Mouse (Mus musculus): ENCODE measurements around the gene B4galt3.
A peak's percentile ranks its signal among the peaks of the same experiment; 100 is the strongest.

The B4galt3 gene

DNA sequence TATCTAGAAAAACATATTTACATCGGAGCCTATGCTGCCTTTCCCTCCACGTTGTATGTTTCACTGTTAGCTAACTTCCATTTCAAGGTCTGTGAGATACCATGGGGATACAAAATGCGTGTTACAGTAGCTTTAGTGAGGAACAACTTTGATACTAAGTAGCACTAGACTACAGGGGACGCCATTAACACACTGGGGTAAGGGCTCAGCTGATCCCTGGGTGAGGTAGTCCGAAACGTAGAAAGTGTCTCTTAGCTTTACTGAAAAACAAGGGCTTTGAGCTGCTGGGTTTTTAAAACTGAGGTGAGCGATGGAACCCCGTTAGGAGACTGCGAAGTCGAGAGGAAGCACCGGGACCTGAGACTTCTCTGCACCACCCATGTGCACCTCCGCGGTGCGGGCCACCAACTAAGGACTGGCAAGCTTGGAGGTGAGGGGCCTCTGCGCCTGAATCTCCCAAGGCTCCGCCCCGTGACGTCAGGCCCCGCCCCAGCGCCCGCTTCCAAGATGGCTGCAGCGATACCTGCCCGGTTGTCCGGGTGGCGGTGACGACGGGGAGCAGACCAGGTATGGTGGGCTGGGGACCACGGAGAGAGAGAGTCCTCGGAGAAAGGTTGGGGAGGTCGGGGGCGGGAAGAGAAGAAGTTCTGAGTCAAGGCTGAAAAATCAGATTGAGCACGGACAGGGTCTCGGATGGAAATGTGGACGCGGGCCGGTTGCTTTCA is at the start of gene B4galt3:
Gene B4galt3 (plus strand): TSS at position 481 of the 725 bp plus-strand sequence.
- peak; percentile 97 for DNase-seq

- peak; percentile 85 for DNase-seq
Measured at GRCm38 (mm10) chr1:171220871-171221270, 49.3 kb upstream of the B4galt3 start.

DNA sequence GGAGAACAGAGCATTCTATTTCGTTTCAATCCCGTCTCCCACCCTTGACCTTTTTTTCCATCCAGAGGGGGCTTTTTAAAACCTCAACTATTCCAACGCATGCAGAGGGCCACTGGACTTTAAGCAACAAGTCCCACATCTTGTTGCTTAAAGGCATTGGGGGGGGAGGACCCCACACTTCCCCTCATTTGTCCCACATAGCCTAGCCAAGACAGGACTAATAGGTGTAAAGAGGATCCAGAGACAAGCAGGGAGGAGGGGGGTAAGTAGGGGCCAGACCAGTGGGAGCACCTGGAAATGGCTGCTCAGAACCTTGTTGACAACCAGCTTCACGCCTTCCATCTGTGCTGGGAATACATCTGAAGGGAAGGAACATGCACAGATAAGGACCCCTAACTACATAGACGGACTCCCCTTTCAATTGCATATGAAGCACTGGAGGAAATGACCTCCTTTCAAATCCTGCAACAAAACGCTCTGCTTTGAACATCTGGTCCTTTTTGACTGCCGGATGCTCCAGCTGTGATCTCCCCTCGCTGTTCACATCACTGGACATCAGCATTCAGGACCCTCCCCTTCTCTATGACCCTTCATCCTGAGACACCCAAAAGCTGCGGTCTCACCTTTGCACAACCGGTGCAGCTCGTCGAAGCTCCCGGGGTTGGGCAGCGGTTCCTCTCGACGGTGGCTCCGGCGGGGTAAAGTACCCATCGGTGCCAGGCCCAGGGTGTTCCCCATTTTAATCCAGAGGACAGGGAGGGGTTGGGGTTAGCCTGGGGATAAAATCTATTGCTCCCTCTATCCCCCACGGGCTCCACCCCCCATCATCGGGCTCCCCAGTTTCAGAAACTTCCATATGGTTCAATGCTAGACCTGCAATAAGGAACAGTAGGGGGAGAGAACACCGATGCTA is 48.6 kb upstream of the B4galt3 start:
- peak; percentile 78 for DNase-seq

DNA sequence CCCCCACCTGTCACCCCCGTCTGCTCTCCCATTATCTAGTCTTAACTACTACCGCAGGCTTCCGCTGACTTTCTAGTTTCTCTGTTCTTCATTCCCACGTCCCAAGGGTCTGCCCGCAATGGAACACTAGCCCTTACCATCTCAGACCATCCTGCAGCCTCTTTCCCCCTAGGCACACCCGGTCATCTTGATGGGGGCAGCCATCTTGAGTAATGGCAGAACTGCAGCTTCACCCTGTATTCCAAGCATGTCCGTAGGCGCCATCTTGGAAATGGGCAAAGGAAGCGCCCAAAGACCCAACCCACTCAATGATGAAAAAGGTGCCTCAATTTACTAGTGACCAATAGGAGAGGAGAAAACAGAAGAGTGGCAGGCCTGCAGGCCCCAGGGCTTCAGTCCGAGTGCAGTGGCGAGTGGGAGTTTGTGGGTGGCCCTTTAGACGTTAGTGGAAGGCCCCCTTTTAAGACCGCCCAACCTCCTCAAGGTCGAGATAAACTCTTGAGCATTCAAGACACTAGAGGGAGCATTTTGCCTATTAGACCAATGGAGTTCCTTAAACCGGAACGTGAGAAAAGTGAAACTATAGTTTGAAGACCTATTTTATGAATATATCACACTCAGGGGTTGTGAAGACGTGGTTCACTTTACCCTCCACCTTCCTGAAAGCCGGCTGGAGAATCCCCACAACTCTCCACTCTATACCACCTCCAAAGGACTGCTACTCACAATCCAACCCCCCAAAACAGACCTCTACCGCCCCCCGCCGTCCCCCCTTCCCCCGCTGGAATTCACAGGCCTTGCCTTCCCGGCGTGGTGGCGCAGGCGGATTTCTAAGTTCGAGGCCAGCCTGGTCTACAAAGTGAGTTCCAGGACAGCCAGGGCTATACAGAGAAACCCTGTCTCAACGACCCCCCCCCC is 47.6 kb upstream of the B4galt3 start, which contains the start of gene Tomm40l:
Gene Tomm40l (minus strand): TSS at position 277 of the 918 bp plus-strand sequence.
- peak; percentile 99 for DNase-seq

GRCm38 (mm10) chr1:171223168-171223567 is 47.0 kb upstream of the B4galt3 start:
- no peak for DNase-seq

DNA sequence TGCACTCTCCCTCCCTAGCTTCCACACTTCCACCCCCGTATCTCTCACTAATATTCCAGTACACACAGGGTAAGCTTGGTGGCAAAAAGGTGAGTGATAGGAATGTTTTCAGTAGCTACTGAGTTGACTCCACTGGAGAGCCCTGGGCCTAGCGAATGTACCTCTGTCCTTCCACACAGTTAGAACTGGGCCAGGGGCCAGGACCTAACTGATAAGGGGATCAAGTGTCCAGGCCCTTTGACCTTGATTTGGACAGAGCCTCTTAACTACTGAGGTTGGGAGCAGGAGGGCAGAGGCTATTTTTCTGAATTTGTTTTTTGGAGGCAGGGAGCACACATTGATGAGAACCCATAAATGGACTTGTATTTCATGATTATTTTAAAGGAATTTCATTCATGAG is 46.3 kb upstream of the B4galt3 start:
- peak; percentile 40 for DNase-seq

GRCm38 (mm10) chr1:171224857-171225256 is 45.3 kb upstream of the B4galt3 start, which contains the start of gene Apoa2:
TSS of gene Apoa2 (plus strand) at chr1:171225054.
- no peak for DNase-seq

DNA sequence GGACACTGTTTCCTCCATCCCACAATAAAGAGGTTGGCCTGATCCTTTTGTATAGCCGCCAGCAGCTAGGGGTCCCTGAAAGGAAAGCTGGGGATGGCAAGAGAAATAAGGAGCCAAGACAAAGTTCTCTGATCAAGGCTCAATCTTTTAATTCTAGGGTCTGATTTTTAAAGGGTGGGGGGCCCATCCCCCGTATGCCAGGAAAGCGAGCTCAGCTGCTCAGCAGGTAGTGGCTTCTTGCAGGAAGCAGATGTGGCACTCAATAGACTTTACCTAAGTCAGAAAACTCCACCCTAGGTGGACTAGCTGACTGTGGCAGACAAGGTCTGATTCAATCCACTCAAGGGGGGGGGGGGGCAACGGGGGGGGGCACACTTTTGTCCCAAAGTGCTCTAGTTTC is 43.3 kb upstream of the B4galt3 start:
- no peak for DNase-seq

- DNase-seq, result no peak
Measured at GRCm38 (mm10) chr1:171227879-171228278, 42.2 kb upstream of the B4galt3 start.

DNA sequence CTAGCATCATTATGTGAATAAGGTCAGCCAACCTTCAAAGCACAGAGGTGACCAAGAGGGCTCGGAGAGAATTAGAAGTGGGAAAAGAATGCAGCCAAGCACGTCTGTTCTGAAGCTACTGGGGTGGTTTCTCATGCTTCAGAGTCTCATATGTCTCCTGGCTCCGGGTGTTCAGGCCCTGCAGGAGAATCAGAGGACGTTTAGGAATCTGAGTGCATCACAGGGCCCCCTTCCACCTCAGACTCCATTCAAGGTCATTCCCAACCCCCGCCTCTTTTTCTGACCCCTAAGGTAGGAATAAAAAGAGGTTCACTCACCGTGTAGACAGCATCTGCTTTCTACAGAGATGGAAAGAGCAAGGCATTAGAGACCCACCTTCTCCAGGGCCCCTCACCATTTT is 40.4 kb upstream of the B4galt3 start:
- DNase-seq, result no peak

GRCm38 (mm10) chr1:171230215-171230614 is 39.9 kb upstream of the B4galt3 start:
- no peak for DNase-seq

DNA sequence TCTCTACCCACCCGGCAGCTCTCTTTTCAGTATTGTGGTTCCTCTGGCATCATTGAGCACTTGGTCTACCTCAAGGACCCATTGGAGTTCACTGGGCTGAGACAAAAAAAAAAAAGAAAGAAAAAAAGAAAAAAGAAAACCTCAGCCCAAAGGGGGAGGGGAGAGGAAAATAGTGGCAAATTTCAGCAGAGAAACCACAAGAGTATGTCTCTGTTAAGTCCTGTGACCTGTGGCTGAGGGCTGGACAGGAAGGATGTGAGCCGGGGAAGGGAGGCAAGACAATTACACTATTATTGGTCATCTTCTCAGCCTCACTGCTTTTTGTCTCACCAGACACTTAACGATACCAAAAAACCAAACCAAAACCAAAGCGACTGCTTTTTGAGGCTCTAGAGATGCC is 38.3 kb upstream of the B4galt3 start:
- no peak for DNase-seq

DNA sequence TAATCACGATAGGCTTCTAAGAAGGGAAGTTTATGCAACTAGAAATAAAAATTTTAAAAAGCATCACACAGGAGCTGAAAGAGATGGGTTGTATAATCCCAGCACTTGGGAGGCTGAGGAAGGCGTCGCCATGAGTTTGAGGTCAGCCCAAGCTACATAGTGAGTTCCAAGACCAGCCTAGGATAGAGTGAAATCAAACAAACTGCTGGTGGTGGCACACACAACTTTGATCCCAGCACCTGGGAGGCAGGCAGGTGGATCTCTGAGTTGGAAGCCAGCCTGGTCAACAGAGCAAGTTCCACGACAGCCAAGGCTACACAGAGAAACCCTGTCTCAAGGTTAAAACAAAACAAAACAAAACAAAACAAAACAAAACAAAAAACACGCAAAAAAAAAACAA is 37.8 kb upstream of the B4galt3 start:
- DNase-seq, result no peak

DNA sequence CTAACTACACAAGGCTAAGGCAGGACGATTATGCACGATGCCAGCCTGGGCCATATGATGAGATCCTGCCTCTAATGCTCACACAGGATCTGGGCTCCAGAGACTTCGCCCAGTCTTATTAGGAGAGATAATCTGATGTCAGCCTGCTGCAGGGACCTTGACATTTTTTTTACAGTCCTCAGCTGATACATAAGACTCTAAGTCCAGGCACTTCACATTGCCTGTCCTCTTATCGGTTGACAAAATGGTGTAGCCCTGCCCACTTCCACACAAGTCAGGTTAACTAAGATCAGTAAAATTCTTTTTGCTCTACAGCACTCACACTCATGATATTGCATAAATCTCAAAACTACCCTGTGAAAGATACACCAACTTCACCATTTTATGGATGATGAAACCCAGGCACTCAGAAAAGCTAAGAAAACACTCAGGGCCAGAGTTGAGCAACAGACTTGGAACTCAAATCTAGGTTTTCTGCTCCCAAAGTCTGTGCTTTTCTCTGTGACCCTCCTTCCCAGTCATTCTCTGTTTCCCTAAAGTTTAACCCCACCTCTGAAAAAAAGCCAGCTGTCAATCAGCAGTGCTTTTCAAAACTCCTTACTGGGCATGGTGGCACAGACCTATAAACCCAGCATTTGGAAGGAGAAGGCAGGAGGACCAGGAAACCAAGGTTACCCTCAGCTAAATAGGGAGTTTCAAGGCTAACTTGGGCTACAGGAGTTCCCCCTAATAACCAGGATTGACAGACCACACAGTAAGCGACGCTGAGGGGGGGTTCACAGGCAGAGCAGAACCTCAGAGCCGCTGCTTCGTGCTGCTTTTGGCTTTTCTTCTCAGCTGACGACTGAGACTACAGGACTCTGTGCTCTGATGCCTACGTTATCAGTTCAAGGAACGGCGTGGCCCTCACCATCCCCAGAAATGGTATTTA is 37.1 kb upstream of the B4galt3 start:
- no peak for DNase-seq

DNA sequence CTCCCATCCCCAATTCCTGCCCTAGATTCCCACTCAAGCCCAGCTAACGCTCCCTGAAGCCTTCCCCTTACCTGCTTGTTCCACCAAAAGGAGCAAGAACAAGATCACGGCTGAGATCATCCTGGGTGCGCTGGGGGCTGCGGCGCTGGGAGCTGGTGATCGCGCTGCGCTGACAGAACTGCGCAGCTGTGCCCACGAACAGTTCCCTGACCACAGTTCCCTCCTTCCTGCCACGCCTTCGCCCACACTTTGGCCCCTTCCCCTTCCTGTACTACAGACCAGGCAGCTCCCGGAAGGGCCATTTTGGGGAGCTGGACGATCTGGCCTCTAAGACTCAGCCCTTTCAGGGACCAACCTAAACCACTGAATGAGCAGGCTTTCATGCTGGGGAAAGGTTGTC is 36.0 kb upstream of the B4galt3 start, which contains the start of gene Fcer1g:
Gene Fcer1g (minus strand): TSS at position 240 of the 400 bp plus-strand sequence.
- no peak for DNase-seq

DNA sequence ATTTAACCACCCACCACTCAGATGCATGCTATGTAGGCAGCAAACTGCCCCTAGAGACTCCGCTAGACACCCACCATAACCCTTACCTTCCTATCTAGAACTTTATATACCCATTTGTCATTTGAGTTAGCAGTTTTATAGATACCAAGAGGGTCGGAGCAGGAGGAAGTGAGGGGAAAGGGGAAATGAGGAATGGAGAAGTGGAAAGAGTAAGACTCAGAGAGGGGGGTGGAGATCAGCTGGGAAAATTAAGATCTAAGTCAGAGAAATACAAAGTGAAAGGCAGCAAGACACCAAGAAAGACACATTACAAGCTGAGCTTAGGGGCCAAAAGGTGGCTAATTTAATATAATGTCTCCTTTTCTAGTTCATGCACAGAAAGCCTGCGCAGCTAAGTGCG is 35.6 kb upstream of the B4galt3 start:
- no peak for DNase-seq

DNA sequence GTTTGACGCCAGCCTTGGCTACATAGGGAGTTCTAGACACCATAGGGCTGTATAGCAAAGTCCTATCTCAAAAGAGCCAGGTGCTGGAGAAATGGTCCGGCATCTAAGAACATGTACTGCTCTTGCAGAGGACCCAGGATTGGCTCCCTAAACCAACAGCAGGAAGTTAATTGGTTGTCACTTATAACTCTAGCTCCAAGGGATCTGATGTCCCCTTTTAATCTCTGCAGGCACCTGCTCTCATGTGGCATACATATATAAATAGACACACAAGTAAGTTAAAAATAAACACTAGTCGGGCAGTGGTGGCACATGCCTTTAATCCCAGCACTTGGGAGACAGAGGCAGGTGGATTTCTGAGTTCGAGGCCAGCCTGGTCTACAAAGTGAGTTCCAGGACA is 34.3 kb upstream of the B4galt3 start:
- DNase-seq, result no peak

DNA sequence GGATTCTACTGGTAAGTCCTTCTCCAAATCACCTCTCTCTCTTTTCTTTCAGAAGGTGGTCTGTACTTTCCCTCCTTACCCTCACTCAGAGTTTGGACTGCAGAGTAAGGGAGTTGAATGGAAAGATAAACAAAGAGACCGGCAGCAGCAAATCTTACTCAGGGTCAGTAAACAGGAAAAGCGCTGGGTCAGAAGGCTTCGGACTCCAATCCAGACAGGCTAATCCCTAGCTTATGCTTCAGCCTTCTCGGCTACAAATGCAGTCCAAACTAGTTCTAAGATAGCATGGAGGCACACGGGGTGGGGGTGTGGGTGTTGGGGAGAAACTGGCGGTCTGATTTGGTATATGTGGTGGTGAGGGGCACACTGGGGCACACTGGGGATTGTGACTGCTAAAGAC is 32.7 kb upstream of the B4galt3 start:
- no peak for DNase-seq

DNA sequence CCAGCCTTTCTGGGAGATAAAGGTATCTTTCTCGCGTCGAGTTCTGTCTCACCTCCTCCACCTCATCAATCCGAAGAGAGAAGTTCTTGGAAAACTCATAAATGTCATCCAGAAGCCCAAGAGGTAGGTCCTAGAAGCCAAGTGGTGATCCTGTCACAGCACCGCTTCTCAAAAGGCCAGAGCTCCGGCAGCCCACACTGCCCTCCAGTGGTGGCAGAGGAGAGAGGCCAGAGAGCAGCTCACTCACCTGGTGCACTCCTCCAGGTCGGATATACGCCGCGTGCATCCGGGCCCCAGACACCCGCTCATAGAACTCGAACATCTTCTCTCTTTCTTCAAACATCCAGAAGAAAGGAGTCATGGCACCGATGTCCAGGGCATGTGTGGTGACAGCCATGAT is 31.7 kb upstream of the B4galt3 start:
- DNase-seq, result no peak

DNA sequence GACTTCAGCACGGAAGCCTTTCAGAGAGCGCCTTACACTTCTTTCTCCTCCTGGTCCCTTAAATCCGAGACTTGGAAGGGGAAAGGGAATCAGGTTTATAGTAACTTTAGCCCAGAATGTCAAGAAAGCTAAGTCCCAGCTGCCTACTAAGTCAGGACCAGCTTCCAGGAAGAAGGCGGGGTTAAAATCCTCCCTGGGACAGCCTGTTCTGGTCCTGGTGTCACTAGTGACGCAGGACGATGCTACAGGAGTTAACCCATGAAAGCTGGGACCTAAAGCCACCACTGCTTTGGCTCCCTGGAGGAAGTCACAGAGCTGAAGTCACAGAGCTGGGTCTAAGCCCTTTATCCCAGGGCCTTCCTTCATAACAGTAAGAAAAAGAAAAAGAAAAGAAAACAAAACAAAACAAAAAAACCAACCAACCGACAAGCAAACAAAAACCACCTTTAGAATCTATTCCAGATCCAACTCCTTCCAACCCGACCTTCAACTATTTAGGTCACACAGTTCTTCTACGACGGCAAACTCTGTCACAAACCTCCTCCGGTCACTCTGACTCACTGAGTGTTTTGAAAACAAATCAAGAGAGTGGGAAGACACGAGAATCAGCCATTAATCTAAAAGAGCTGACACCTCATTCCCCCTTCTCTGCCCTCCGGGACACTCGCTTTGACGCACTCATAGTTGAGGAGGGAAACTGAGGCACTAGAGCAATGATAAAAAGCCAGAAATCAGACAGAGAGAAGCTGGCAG is 30.0 kb upstream of the B4galt3 start:
- no peak for DNase-seq

DNA sequence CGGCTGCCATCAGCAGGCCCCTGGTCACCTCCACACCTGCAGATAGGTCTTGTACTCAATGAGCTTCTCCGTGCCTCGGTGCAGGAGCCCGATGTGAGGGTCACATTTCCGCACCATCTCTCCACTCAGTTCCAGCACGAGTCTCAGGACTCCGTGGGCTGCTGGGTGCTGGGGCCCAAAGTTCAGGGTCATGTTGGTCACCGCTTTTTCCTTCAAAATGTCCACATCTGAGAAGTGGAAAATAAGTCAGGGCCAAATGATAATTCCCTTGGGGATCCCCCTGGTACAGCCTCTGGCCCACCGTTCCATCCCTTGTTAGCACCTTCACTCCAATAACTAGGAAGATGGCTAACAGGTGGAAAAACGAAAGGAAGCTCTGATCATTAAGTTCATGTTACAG is 29.2 kb upstream of the B4galt3 start:
- no peak for DNase-seq

Data from cerebellum, adult 9-11 months (tissue).